Mouse (Mus musculus) cerebellum, postnatal 36 days (tissue): ENCODE measurements around the gene Cyp2w1.
"Not testable (repeated sequence)": the region's sequence is repeated elsewhere in the genome, so short reads cannot be mapped to it uniquely, and the experiment has no call there.

Source experiments
- DNase-seq, 2 experiments: peaks; one replicate each; pipeline ENCODE4 v3.0.0; 2021 to 2022; ENCODE audit warnings: mixed read lengths in 2 of 2

The Cyp2w1 gene

DNA sequence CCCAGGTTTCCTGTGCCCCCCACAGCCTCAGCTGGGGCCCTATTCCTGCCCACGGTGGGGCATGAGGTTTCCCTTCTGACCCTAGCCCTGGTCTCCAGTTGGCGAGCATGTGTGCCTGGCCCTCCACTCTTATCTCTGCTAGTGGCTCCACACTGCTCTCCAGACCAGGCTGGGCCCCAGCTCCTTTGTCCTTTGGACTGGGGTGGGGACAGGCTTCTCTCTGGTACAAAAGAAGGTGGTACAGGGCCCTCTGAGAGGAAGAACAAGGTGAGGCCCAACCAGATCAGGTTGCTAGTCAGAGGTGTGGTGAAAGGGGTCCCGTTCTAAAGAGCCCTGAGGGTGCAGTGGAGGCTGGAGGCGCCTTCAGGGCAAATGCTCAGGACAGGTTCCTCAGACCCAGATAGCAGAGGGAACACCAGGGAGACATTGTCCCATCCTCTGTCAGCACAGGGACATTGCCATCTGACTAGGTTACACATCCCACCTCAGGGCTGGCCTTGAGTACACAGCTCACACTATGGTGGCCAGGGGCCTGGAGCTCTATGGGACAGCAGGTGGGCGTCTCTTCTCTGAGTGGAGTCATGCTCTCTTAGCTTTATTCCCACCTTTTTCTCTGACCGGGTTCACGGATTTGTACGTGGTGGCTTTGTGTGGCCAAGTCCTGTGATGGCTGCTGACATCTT, 19.7 kb upstream of the Cyp2w1 start:
- no peak for DNase-seq

DNA sequence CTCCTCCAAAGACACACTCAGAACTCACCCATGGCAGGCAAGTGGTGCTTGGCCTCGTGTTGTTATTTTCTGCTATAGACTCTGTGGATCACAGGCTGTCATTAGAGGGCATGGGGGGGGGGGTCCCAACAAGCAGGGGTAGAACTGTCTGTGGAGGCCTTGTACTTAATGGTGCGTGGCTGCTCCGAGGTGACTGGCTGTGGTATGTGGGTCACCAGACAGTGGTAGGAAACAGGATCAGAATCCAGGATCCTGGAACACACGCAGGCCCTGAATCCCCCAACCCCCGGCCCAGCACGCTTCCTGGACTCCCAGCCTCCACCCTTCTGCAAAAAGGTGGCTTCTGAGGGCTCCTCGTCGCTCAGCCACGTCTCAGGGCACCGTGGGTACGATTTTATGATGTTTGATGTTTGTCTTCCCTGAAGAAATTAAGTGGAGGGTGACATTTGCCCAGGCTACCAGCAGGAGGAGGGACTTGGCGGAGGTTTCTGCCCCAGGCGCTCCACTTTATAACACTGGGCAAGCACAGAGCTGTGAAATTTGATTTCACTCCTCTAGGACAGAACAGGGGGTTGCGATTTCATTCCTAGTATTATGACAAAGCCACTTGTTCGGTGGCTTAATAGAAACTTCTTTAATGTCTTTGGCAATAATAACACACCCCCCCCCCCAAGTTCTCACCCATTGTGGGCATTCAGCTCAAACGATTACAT, 19.0 kb upstream of the Cyp2w1 start:
- DNase-seq, result no peak

DNA sequence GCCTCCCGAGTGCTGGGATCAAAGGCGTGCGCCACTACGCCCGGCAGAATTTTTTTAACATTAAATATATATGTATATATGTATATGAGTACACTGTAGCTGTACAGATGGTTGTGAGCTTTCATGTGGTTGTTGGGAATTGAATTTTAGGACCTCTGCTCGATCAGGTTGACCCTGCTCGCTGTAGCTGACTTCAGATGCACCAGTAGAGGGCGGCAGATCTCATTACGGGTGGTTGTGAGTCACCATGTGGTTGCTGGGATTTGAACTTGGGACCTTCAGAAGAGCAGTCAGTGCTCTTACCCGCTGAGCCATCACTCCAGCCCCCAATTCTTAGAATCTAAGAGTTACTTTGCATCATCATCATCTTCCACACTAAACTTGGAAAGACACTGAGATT, 18.0 kb upstream of the Cyp2w1 start:
- not testable (repeated sequence) for DNase-seq

DNA sequence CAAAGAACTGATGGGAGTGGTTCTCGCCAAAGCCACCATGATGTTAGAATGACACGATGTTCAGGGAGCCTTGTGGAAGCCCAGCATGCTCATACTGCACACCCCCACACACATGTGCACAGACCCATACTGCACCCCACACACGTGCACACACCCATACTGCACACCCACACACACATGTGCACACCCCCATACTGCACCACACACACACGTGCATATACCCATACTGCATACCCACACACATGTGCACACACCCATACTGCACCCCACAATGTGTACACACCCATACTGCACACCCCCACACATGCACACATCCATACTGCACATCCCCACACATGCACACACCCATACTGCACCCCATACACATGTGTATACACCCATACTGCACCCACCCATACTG, 16.8 kb upstream of the Cyp2w1 start:
- no peak for DNase-seq

DNA sequence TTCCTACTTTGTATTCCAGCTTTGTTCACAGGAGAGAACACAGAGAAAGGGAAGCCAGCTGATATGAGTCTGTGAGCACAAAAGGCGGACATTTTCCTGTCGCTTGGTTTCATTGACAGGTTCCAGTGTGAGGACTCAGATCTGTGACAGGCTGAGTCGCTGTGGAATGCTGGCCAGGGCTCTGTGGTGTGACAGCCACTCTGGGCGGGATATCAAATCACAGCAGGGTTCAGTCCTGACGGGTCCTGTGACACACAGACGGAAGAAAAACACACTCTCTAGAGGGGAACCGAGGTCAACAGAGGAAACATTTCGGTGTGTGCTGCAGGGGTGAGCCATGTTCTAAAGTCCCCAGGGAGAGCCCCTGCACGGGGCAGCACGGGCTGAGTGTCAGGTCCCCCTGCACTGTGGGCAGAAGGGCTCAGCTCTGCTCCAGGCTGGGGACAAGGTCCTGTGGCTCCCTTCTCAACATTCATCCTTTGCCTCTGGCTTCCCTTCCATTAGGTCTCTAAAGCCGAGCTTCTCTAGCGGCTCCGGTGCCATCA, 14.5 kb upstream of the Cyp2w1 start:
- peak; percentile 88 to 90 for DNase-seq

DNA sequence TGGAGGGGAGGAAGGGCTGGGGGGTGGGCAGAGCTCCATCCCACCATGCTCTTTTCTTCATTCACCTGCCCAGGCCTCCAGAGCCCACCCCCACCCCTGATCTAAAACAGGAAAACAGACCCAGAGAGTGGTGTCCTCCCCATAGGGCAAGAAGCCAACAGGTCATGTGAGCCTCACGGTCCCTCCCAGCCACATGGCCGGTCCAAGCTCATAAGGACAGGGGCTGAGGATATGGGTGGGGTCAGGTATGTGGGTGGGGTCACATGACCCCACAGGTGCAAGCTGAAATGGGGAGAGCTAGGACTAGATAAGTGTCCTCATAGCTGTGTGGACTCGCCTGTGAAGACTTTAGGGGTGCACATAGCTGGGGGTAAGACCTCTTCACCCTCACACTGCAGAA, 14.0 kb upstream of the Cyp2w1 start:
- DNase-seq, result peak; percentile 45 to 57

DNA sequence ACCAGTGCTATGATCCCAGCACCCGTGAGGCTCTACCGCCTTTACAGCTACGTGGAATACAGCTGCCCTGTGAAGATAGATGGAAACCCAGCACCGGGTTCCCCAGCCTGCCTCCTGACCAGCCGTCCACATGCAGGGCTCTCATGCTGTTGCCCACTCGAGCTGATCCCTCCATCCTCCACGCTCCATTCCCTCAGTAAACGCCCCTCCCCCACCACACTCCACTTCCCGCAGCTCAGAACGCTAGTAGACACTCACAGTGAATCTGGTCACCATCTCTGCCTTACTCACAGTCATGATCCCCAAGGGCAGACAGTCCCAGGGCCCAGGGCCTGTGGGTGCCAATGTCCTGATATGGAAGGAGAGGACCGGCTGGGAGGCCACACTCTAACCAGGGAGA, 13.5 kb upstream of the Cyp2w1 start:
- DNase-seq, result peak in 1 of 2 experiments; percentile 20

DNA sequence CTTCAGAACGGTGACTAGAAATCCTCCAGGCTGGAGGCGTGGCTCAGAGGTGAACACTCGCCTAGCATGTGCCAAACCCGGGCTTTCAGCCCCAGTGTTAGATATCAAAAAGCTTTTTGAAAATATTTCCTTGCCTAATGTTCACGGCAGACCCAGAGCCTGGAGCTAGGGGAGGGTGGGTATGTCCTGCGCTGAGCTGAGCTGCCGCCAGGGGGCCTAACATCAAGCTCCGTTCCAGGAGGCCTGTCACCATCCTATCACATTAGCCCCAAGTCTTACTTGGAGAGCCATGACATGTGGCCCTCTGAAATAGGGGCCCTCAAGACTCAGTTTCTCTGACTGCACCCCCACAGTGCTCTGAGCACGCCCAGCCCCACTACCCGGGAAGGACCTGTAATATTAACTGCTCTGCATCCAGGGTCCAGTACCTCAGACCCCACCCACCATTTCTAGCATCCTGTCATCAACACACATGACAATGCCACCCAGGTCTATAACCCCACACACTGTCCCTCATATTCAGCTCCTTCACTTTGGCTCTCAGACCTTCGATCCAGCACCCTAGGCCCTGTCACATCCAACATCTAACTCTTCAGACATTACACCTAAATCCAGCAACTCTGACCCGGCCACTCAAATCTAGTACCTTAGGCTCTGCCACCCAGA, 8.3 kb upstream of the Cyp2w1 start:
- peak; percentile 70 to 79 for DNase-seq

DNA sequence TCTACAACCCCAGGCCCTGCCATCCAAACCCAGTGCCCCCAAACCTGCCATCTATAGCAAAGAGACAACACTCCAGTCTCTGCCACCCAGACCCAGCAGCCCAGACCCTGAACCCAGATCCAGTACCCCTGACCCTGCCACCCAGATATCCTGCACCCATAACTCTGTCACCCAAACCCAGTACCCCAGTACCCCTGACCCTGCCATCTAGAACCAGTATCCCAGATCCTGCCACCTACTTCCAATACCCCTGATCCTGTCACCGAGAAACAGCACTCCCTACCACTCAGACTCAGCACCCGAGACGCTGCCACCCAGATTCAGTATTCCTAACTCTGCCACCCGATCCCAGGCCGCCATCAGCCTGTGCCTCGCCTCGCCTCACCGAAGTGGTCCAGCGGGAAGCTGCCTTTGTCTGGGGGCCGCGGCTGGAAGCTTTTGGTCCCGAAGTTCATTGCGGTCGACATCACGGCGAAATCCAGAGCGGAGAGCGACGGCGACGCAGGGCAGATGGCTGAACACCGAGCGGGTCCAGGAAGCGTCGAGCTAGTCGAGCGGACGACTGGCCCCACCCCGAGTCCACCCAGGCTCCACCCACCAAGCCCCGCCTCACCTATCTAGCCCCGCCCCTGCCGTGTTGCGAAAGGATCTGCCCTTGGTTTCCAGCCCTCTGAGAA, 7.6 kb upstream of the Cyp2w1 start:
- peak; percentile 88 to 92 for DNase-seq

DNA sequence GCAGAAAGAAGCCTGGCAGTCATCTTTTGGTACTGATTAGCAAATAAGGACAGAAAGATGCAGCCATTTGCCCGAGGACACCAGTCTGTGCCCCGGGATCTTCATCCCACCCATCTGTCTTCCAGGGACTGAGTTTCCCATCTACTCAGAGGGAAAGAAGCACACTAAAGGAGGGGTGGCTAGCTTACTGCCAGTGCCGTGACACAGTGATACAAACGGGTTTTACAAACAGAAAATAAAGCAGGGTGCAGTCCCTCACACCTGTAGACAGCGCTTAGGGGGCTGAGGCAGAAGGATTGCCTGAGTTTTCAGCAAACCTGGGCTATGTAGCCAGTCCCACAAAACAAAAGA, 7.1 kb upstream of the Cyp2w1 start:
- DNase-seq, result no peak

DNA sequence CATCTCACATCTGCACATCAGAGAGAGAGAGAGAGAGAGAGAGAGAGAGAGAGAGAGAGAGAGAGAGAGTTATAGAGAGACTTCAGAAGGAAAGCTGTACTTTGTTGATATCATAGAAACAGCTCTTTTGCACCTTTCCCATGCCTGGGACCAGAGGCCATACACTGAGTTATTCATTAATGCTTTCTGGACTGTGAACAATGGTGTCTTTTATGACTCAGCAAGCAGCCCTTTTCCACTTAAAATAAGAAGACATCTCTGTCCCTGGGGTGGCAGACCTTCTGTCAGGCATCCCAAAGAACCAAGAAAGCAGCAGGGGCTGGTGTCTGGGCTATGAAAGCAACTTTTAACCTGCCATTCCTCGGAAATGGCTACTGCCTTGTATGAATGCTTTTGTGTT, 5.2 kb upstream of the Cyp2w1 start:
- DNase-seq, result no peak

DNA sequence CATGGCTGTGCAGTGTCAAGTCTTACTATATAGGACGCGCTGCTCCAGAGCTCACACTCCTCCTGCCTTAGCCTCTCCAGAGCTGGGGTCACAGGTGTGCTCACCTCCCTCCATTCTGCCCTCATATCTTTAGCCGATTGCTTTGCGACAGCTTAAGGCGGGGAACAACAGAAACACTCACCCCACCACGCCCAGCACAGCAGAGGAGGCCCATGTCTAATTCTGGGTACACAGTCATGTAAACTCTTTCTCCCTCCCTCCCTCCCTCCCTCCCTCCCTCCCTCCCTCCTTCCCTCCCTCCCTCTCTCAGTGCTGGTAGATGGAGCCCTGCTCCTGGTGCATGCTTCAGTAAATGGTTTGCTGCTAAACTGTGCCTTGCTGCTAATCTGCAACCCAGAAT, 2.7 kb upstream of the Cyp2w1 start:
- DNase-seq, result no peak

DNA sequence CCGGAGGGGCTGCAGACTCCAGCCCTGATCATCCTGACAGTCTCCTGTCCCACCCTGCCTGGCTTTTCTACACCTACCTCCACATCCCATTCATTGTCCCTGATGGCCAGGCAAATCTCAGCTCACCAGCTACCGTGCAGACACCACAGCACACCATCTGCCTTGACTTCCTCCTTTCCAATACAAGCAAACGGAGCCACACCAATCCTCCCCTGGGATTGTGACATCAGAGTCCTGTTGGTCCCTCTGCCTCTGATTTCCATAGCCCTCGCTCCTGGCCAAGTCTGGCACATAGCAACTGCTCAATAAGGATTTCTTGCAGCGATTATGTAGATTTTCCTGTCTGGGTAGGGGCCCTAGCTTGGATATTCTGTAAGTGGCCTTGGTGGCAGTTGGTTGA, 1.3 kb upstream of the Cyp2w1 start, which contains the start of gene Cox19:
TSS of gene Cox19 (minus strand) at position 285 of the 400 bp plus-strand sequence.
- no peak for DNase-seq

DNA sequence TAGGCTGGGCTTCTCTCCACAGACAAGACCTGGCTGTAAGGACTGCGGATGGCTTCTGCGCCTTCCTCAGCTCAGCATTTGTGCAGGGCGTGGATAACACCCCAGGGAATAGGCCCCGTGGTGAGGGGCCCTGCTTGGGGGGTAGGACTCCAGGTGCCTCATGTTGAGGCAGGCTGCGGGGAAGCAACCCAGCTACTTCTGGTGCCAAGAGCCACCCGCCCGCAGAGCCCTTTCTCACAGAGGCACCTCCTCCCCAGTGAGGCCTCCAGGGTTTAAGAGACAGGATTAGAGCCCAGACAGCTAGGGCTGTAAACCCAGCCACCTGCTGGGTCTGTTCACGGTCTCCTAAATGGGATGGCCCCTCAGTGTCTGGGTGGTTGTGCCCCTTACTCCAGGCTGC, 789 bp upstream of the Cyp2w1 start:
- no peak for DNase-seq

DNA sequence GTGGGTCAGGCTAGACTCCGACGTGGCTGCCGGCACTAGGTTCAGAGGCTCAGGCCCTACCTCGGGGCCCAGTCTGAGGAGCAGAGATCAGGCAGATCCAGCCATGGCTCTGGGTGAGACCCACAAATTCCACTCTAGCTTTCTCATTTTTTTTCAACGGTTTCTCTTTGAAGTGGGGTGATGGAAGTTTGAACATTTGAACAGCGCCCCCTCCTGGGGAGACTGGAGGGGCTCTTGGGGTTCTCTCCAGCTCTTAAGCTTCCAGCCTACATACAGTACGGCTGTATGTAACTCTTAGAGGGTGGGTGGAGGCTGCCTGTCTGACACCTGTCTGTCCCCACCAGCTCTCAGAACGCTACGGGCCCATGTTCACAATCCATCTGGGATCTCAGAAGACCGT, 1.1 kb downstream of the Cyp2w1 start:
- no peak for DNase-seq

DNA sequence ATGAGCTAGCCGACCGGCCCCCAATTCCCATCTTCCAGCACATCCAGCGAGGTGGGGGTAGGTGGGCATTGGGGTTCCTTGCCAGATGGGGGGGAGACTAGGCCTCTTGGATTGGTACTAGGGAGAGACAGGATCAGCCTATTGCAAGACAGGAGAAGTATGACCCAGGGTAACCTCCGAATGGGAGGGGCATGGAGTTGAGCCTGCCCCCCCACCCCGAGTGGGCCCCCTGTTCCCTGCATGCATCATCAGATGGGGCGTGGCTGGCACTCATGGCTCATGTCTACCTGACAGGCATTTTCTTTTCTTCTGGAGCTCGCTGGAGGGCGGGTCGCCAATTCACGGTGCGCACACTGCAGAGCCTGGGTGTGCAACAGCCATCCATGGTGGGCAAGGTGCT, 1.5 kb downstream of the Cyp2w1 start:
- no peak for DNase-seq

DNA sequence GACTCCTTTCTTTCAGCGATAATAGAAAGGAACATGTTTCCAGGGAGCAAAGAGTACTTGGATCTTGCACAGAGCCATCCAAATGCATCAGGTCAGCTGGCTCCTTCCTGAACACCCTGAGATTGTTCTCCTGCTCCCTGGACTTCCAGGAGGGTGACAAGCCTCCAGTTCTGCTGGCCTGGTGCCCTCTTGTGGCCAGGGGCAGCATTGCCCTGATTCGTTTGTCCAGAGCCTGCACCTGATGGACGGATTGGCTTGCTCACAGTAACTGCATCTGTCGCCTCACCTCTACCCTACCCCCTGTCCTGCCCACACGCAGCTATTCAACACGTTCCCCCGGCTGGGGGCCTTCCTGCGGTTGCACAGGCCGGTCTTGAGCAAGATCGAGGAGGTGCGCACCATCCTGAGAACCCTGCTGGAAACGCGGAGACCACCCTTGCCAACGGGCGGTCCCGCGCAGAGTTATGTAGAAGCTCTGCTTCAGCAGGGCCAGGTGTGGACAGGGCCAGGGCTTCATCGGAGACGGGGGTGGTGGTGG, 2.9 kb downstream of the Cyp2w1 start:
- DNase-seq, result peak; percentile 91

DNA sequence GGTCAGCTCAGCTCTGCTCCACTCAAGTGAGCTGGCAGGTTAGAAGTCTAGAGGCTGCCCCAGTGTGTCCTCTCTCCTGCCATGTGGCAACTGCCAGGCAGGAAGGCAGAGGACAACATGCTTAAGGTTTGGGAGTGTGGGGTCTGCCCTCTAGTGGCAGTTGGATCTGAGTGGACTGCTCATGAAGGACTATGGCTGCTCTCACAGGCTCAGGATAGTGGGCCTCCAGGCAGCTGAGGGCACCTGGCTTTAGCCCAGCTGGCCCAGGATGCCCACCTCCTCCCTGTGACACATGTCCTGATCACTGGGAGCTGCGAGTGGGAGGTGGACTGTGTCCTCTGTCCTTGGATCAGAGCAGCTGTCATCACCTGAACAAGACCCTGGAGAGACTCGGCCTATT, 6.2 kb downstream of the Cyp2w1 start:
- DNase-seq, result peak; percentile 53 to 59

DNA sequence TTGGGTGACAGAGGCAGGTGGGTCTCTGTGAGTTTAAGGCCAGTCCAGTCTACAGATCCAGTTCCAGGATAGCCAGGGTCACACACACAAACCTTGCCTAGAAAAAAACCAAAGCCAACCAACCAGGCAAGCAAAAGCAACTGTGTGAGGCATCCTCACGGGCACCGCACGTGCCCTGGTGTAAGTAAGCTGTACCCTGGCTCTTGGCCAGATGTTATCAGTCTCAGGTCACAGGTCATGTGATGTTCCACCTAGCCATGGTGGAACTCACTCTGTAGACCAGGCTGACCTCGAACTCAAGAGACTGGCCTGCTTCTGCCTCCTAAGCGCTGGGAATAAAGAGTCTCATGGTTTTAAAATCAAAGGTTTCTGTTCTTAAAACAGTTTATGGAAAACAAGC, 6.8 kb downstream of the Cyp2w1 start:
- DNase-seq, result no peak

DNA sequence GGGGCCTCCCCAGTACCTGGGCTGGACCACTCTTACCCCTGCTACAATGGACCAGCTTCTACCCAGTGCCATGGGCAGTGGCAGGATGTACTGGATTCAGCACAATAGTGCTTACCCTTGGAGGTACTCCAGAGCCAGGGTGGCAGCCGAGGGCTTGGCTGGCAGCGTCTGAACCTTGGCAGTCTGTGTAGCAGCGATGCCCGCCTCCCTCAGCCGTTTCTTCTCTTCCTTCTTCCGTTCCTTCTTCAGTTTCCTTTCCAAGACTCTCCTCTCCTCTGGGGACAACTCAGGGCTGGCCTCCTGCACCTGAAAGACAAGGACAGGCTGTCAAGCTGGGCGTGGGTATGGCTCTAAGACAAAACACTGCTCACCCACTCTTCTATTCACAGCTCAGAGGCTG, 11.4 kb downstream of the Cyp2w1 start:
- DNase-seq, result peak in 1 of 2 experiments; percentile 37

DNA sequence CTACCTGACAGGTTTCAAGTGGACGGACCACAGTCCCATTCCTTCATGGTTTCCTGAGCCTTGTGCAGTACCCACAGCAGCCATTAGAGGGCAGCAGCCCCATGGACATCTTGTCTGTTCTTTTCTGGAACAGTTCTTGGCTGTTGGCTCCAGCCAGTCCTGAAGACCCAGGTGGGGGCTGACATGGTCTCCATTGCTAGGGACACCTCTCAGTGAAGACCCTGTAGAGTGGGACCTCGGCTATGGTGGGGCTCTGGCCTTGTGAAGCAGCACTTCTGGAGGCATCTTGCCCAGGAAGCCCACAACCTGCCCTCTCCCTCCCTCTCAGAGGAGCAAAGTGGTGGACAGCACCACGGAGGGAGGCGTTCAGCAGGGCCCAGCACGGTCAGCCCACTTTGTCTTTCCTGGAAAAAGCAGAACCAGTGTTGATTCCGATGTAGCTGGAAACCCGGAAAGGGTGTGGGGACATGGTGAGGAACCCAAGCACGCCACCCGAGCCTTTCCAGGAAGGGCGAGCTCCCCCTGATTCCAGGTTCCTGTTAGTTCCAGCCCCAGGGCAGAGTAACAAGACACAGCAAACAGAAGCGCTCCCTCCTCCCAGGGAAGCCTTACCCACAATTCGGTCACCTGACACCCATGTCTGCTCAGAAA, 12.0 kb downstream of the Cyp2w1 start:
- peak; percentile 93 to 97 for DNase-seq

DNA sequence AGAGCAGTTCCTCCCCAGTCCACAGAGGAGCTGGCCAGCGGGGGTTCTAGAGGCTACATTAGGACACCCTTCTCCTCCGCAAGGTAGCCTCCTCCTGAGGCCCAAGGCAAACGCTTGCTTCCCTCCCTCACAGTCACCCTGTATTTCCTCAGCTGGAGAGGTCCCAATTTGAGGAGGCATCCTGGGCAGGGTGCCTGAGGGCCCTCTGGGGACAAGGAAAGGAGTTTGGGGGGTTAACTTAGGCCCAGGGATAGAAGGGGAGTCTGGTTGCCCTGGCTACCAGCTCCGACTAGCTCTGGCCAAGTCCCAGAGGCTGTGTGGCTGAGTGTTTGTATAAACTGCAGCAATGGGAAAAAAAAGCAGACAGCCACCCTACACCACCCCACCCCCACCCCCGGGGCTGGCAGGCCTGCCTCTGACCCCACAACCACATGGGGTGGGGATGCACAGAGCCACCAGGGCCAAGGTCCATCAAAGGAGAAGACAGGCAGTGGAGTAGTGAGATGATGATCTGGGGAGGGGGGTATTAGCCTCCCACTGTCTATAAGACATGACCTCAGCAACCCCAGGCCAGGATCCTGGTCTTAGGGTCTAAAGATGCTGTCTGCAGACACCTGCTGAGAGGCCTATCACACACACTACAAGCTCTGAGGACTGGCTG, 12.6 kb downstream of the Cyp2w1 start:
- DNase-seq, result no peak
